Mouse (Mus musculus) spleen, adult 2 months (tissue): ENCODE data around the gene Gm17617.

Experiments
- CTCF ChIP-seq: fragments of 200-500 bp; IDR thresholded peaks from 2 replicates; pipeline ENCODE4 v1.5.1; 2011; ENCODE audit warnings: mild to moderate bottlenecking, inconsistent platforms; ENCODE audit not compliant: insufficient read depth, insufficient read length, insufficient replicate concordance; ENCODE audit errors: extremely low read depth
- POLR2A ChIP-seq: fragments of 200-500 bp; IDR thresholded peaks from 2 replicates; pipeline ENCODE4 v1.6.1; 2011; ENCODE audit warnings: low read depth, low read length, inconsistent platforms

DNA sequence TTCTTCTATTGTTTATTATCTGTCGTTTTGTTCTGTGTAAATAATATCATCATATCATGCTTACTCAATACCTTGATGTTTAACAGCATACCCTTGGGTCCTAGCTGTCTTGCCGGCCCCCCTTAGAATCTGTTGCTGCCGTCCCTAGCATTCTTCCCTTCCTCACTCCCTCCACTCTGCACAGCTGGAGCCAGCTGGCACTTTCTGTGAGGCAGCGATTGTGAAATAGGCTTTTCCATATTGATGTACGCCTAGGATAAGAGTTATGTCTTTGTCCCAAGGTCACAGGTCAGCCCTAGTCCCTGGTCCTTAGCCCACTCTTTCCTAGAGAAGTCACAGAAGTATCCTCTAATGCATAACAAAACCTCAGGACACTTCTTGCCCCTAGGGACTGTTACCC lies 30.2 kb upstream of the Gm17617 start:
- no peak for TF ChIP-seq POLR2A
- TF ChIP-seq CTCF, result no peak
